Mouse (Mus musculus) stomach, embryonic 16.5 days (tissue): ENCODE results near the gene Gzf1. TPM values are rescaled to one million over a fixed set of nuclear protein-coding genes. Genes with fewer than 3 reads are reported as not detected.

Experiments used
- ATAC-seq: fragments of 200-750 bp; cut with Nextera tagmentation; 2 replicates; pipeline ENCODE4 v1.8.0; 2017; ENCODE audit warnings: moderate number of reproducible peaks, moderate TSS enrichment; ENCODE audit not compliant: insufficient read depth, low FRiP score
- H3K27ac ChIP-seq: fragments of 300-500 bp; sonication (generic); 2 replicates; pipeline ENCODE4 v1.5.1; 2014; ENCODE audit warnings: low read length
- H3K27me3 ChIP-seq: fragments of 300-500 bp; sonication (generic); 2 replicates; pipeline ENCODE4 v1.6.1; 2014; ENCODE audit warnings: low read length, control low read depth, mixed read lengths; ENCODE audit not compliant: control insufficient read depth, insufficient read depth
- H3K36me3 ChIP-seq: fragments of 300-500 bp; sonication (generic); 2 replicates; pipeline ENCODE4 v1.6.1; 2014; ENCODE audit warnings: low read length; ENCODE audit not compliant: control insufficient read depth, insufficient read depth
- H3K4me1 ChIP-seq: fragments of 300-500 bp; sonication (generic); 2 replicates; pipeline ENCODE4 v1.6.1; 2014; ENCODE audit warnings: low read length, control low read depth, mixed read lengths; ENCODE audit not compliant: control insufficient read depth, insufficient read depth
- H3K4me2 ChIP-seq: fragments of 300-500 bp; sonication (generic); 2 replicates; pipeline ENCODE4 v1.6.1; 2014; ENCODE audit warnings: low read depth, low read length, mixed read lengths
- H3K4me3 ChIP-seq: fragments of 300-500 bp; sonication (generic); replicated peaks from 2 replicates; pipeline ENCODE4 v1.5.1; 2014; ENCODE audit warnings: mild to moderate bottlenecking, low read length
- H3K9ac ChIP-seq: fragments of 300-500 bp; sonication (generic); 2 replicates; pipeline ENCODE4 v1.6.1; 2014; ENCODE audit warnings: low read length
- H3K9me3 ChIP-seq: fragments of 300-500 bp; sonication (generic); replicated peaks from 2 replicates; pipeline ENCODE4 v1.6.1; 2016; ENCODE audit warnings: low read length, control low read depth; ENCODE audit not compliant: control insufficient read depth
- WGBS: fragments of 180-500 bp; shearing (Covaris S2); extraction: QIAGEN DNeasy Blood & Tissue Kit; methylation state at CpG from one replicate; pipeline ENCODE4 v1.1.7; 2014; 5-methylcytosine and 5-hydroxymethylcytosine counted together
- polyA plus RNA-seq: library from polyadenylated mRNA; unstranded; fragments of >200 nt; fragmentation: Nextera tagmentation; extraction: Ambion mirVana; gene quantifications from 2 replicates; pipeline ENCODE4 v1.2.1, GENCODE M21; 2015

Gzf1 gene
- polyA plus RNA-seq, result 18.9 and 19.6 TPM in 2 replicates

- Histone ChIP-seq H3K9ac (peak within 1 kb of the TSS; percentile 90), H3K4me2 (peak within 1 kb of the TSS; percentile 83), H3K9me3 (no peaks in the 10 kb centered on the region), H3K27me3 (no peaks in the 10 kb centered on the region), H3K36me3 (peaks cover 13% of the 10 kb centered on the region; the same call in 1 of the 2 replicates), H3K27ac (peak within 1 kb of the TSS; percentile 97), H3K4me1 (peaks cover 39% of the 10 kb centered on the region), H3K4me3 (peak within 1 kb of the TSS; percentile 87)
- peak; percentile 95 for ATAC-seq
- under 1% methylated on average over 39 of the region's 39 CpGs for whole genome bisulfite sequencing
Observed at GRCm38 (mm10) chr2:148680775-148681291, at the start of gene Gzf1. TSS of gene Gzf1 (plus strand) at chr2:148681023.

- no peak overlapping the region for H3K27ac ChIP-seq
- no peaks in the 10 kb centered on the region for H3K9me3 ChIP-seq
- H3K36me3 ChIP-seq, result no peaks in the 10 kb centered on the region
- no peak for ATAC-seq
- 93% methylated on average over 3 of the region's 3 CpGs for WGBS
- H3K4me3 ChIP-seq, result no peak overlapping the region
- H3K27me3 ChIP-seq, result no peaks in the 10 kb centered on the region
- H3K4me1 ChIP-seq, result no peaks in the 10 kb centered on the region
- no peak overlapping the region for H3K4me2 ChIP-seq
- H3K9ac ChIP-seq, result no peak overlapping the region
Observed at GRCm38 (mm10) chr2:148631602-148632001, 49.2 kb upstream of the Gzf1 start.

GRCm38 (mm10) chr2:148634466-148634865 is 46.4 kb upstream of the Gzf1 start:
- no peak overlapping the region for H3K4me3 ChIP-seq
- H3K36me3 ChIP-seq, result no peaks in the 10 kb centered on the region
- no peaks in the 10 kb centered on the region for H3K4me1 ChIP-seq
- H3K27ac ChIP-seq, result no peak overlapping the region
- ATAC-seq, result no peak
- H3K9me3 ChIP-seq, result no peaks in the 10 kb centered on the region
- no peak overlapping the region for H3K4me2 ChIP-seq
- 82% methylated on average over 4 of the region's 4 CpGs for WGBS
- H3K9ac ChIP-seq, result no peak overlapping the region
- H3K27me3 ChIP-seq, result no peaks in the 10 kb centered on the region

- Histone ChIP-seq H3K27me3 (no peaks in the 10 kb centered on the region), H3K9me3 (no peaks in the 10 kb centered on the region), H3K36me3 (no peaks in the 10 kb centered on the region), H3K9ac (no peak overlapping the region), H3K4me3 (no peak overlapping the region), H3K4me1 (no peaks in the 10 kb centered on the region), H3K4me2 (no peak overlapping the region), H3K27ac (no peak overlapping the region)
- ATAC-seq, result no peak
- 57% methylated on average over 1 of the region's 1 CpGs for WGBS
Observed at GRCm38 (mm10) chr2:148642610-148643370, 38.0 kb upstream of the Gzf1 start.

GRCm38 (mm10) chr2:148644421-148645000 is 36.3 kb upstream of the Gzf1 start:
- no peak for ATAC-seq
- H3K9me3 ChIP-seq, result no peaks in the 10 kb centered on the region
- H3K9ac ChIP-seq, result no peak overlapping the region
- no peak overlapping the region for H3K27ac ChIP-seq
- H3K27me3 ChIP-seq, result no peaks in the 10 kb centered on the region
- no peaks in the 10 kb centered on the region for H3K36me3 ChIP-seq
- no peak overlapping the region for H3K4me2 ChIP-seq
- no peak overlapping the region for H3K4me3 ChIP-seq
- H3K4me1 ChIP-seq, result no peaks in the 10 kb centered on the region
- WGBS, result 67% methylated on average over 6 of the region's 6 CpGs

- 36% methylated on average over 3 of the region's 3 CpGs for WGBS
- Histone ChIP-seq H3K36me3 (no peaks in the 10 kb centered on the region), H3K4me1 (no peaks in the 10 kb centered on the region), H3K4me3 (no peak overlapping the region), H3K4me2 (no peak overlapping the region), H3K9me3 (no peaks in the 10 kb centered on the region), H3K9ac (no peak overlapping the region), H3K27me3 (no peaks in the 10 kb centered on the region), H3K27ac (no peak overlapping the region)
- no peak for ATAC-seq
Observed at GRCm38 (mm10) chr2:148650587-148651357, 30.1 kb upstream of the Gzf1 start.

GRCm38 (mm10) chr2:148654961-148655360 is 25.9 kb upstream of the Gzf1 start:
- Histone ChIP-seq H3K4me3 (no peak overlapping the region), H3K9ac (no peak overlapping the region), H3K36me3 (no peaks in the 10 kb centered on the region), H3K9me3 (no peaks in the 10 kb centered on the region), H3K27me3 (no peaks in the 10 kb centered on the region), H3K4me2 (no peak overlapping the region), H3K4me1 (no peaks in the 10 kb centered on the region), H3K27ac (no peak overlapping the region)
- 0% methylated on average over 3 of the region's 3 CpGs for WGBS
- no peak for ATAC-seq

- Histone ChIP-seq H3K36me3 (no peaks in the 10 kb centered on the region), H3K27ac (no peak overlapping the region), H3K4me2 (no peak overlapping the region), H3K9me3 (no peaks in the 10 kb centered on the region), H3K4me1 (no peaks in the 10 kb centered on the region), H3K27me3 (no peaks in the 10 kb centered on the region), H3K4me3 (no peak overlapping the region), H3K9ac (no peak overlapping the region)
- 95% methylated on average over 1 of the region's 1 CpGs for WGBS
- no peak for ATAC-seq
Observed at GRCm38 (mm10) chr2:148663458-148663857, 17.4 kb upstream of the Gzf1 start.
